Comparison of ENCODE assay signal across 19 mouse cellular contexts in genomic region chr14:120542445-120542844, GRCm38 (mm10).
DNase-seq lines count a peak whose midpoint lies in the region; ATAC-seq and TF ChIP-seq lines count a peak whose summit lies in the region.
"Had no signal": no experiment of that assay in that cellular context is flagged by ENCODE, and none has a peak within 500 bp of the region (broad histone marks: within the 10 kb centered on the region; RNA-seq: fewer than 3 reads in every experiment).

No protein-coding gene starts in this region.

- TF ChIP-seq CTCF in forebrain, postnatal 0 days (IDR thresholded peaks at IDR 0.05; ENCODE audit: low read depth) = no peak
- no peak for TF ChIP-seq CTCF in liver, postnatal 0 days (IDR thresholded peaks at IDR 0.05; ENCODE audit: low read depth)

- H3K4me2 ChIP-seq in forebrain, embryonic 14.5 days (ENCODE audit: low read length) = no peak overlapping the region
- no peak overlapping the region for H3K4me2 ChIP-seq in forebrain, postnatal 0 days (ENCODE audit: low read depth)
- no peak overlapping the region for H3K4me2 ChIP-seq in liver, embryonic 11.5 days
- no peak overlapping the region for H3K4me2 ChIP-seq in liver, postnatal 0 days (ENCODE audit: low read depth, low read length)
- H3K4me2 ChIP-seq: embryonic facial prominence, embryonic 12.5 days; heart, embryonic 13.5 days; hindbrain, embryonic 12.5 days had no signal

- intact Hi-C loops in heart, postnatal 14 days (cut with DNase I) = loop anchor here (5.0 kb wide), 1 partner anchor 35 kb away; no protein-coding TSS in a partner anchor

- no peaks in the 10 kb centered on the region for H3K27me3 ChIP-seq in forebrain, embryonic 14.5 days (replicated peaks; ENCODE audit: control insufficient read depth, insufficient read depth, low read length)
- no peaks in the 10 kb centered on the region for H3K27me3 ChIP-seq in forebrain, postnatal 0 days (ENCODE audit: insufficient read depth, low read length)
- no peaks in the 10 kb centered on the region for H3K27me3 ChIP-seq in liver, embryonic 11.5 days (replicated peaks; ENCODE audit: control insufficient read depth, insufficient read depth, low read length)
- no peaks in the 10 kb centered on the region for H3K27me3 ChIP-seq in liver, postnatal 0 days (ENCODE audit: insufficient read depth, low read length)
- H3K27me3 ChIP-seq: embryonic facial prominence, embryonic 12.5 days; heart, embryonic 13.5 days; hindbrain, embryonic 12.5 days had no signal

- H3K9ac ChIP-seq in forebrain, embryonic 14.5 days (ENCODE audit: low read length) = no peak overlapping the region
- H3K9ac ChIP-seq in forebrain, postnatal 0 days = no peak overlapping the region
- no peak overlapping the region for H3K9ac ChIP-seq in liver, embryonic 11.5 days (ENCODE audit: low read depth, low read length)
- H3K9ac ChIP-seq in liver, postnatal 0 days (replicated peaks) = no peak overlapping the region
- H3K9ac ChIP-seq: embryonic facial prominence, embryonic 12.5 days; heart, embryonic 13.5 days; hindbrain, embryonic 12.5 days had no signal

- no peak for TF ChIP-seq EP300 in liver, postnatal 0 days (IDR thresholded peaks at IDR 0.05; ENCODE audit: low read depth)

- DNase-seq in forebrain, embryonic 14.5 days (ENCODE audit: low spot score) = peak; percentile 4
- DNase-seq in forebrain, postnatal 0 days = no peak
- peak; percentile 41 for DNase-seq in heart, adult 8-10 months (ENCODE audit: low spot score)
- no peak for DNase-seq in heart, postnatal 14 days
- peak; percentile 4 for DNase-seq in liver, embryonic 11.5 days (ENCODE audit: low spot score)
- no peak for DNase-seq in liver, postnatal 0 days
- peak; percentile 21 for DNase-seq in skeletal muscle tissue, adult 2 months (ENCODE audit: low read depth, low spot score)
- no peak for DNase-seq in thymus, adult 18-20 months
- DNase-seq: adrenal gland, postnatal 10 days; cerebellum, adult 11 months; cerebellum, adult 8-10 months; cerebellum, postnatal 14 days; gastrocnemius, postnatal 36 days; kidney, adult 11 months had no signal

- H3K36me3 ChIP-seq in forebrain, embryonic 14.5 days (ENCODE audit: control insufficient read depth, insufficient read depth, low read length) = no peaks in the 10 kb centered on the region
- no peaks in the 10 kb centered on the region for H3K36me3 ChIP-seq in forebrain, postnatal 0 days (ENCODE audit: insufficient read depth)
- H3K36me3 ChIP-seq in liver, embryonic 11.5 days (ENCODE audit: control insufficient read depth, insufficient read depth, low read length) = no peaks in the 10 kb centered on the region
- no peaks in the 10 kb centered on the region for H3K36me3 ChIP-seq in liver, postnatal 0 days (replicated peaks; ENCODE audit: insufficient read depth, low read length)
- H3K36me3 ChIP-seq: embryonic facial prominence, embryonic 12.5 days; heart, embryonic 13.5 days; hindbrain, embryonic 12.5 days had no signal

- no peak for ATAC-seq in forebrain, embryonic 14.5 days
- ATAC-seq in forebrain, postnatal 0 days = no peak
- no peak for ATAC-seq in liver, embryonic 11.5 days (replicated peaks; ENCODE audit: low FRiP score)
- ATAC-seq in liver, postnatal 0 days = no peak
- ATAC-seq: forebrain, embryonic 16.5 days; hindbrain, embryonic 16.5 days had no signal

- WGBS in forebrain, embryonic 14.5 days = 58% methylated on average over 8 of the region's 8 CpGs
- 44% methylated on average over 8 of the region's 8 CpGs for WGBS in forebrain, postnatal 0 days
- 58% methylated on average over 8 of the region's 8 CpGs for WGBS in liver, embryonic 11.5 days
- WGBS in liver, postnatal 0 days (ENCODE audit: insufficient replicate concordance) = 45% methylated on average over 8 of the region's 8 CpGs

- H3K27ac ChIP-seq in forebrain, embryonic 14.5 days (ENCODE audit: low read depth, low read length) = no peak overlapping the region
- H3K27ac ChIP-seq in forebrain, postnatal 0 days (ENCODE audit: low read depth, low read length) = no peak overlapping the region
- H3K27ac ChIP-seq in liver, embryonic 11.5 days (ENCODE audit: low read depth, low read length) = no peak overlapping the region
- H3K27ac ChIP-seq in liver, postnatal 0 days (ENCODE audit: low read depth) = no peak overlapping the region
- H3K27ac ChIP-seq: embryonic facial prominence, embryonic 12.5 days; heart, embryonic 13.5 days; hindbrain, embryonic 12.5 days had no signal

- no peaks in the 10 kb centered on the region for H3K9me3 ChIP-seq in forebrain, embryonic 14.5 days (replicated peaks; ENCODE audit: control insufficient read depth, low read length)
- H3K9me3 ChIP-seq in forebrain, postnatal 0 days (ENCODE audit: low read length) = no peaks in the 10 kb centered on the region
- no peaks in the 10 kb centered on the region for H3K9me3 ChIP-seq in liver, embryonic 11.5 days (ENCODE audit: control insufficient read depth, low read length)
- H3K9me3 ChIP-seq in liver, postnatal 0 days (ENCODE audit: low read length) = no peaks in the 10 kb centered on the region
- H3K9me3 ChIP-seq: embryonic facial prominence, embryonic 12.5 days; heart, embryonic 13.5 days; hindbrain, embryonic 12.5 days had no signal

- H3K4me1 ChIP-seq in forebrain, embryonic 14.5 days (ENCODE audit: control insufficient read depth, insufficient read depth, low read length) = no peaks in the 10 kb centered on the region
- no peaks in the 10 kb centered on the region for H3K4me1 ChIP-seq in forebrain, postnatal 0 days (ENCODE audit: insufficient read depth)
- H3K4me1 ChIP-seq in liver, embryonic 11.5 days (replicated peaks; ENCODE audit: control insufficient read depth, insufficient read depth, low read length) = no peaks in the 10 kb centered on the region
- no peaks in the 10 kb centered on the region for H3K4me1 ChIP-seq in liver, postnatal 0 days (ENCODE audit: insufficient read depth)
- H3K4me1 ChIP-seq: embryonic facial prominence, embryonic 12.5 days; hindbrain, embryonic 12.5 days had no signal

- H3K4me3 ChIP-seq in forebrain, embryonic 14.5 days (ENCODE audit: low read depth, low read length) = no peak overlapping the region
- no peak overlapping the region for H3K4me3 ChIP-seq in forebrain, postnatal 0 days (ENCODE audit: low read depth, low read length)
- H3K4me3 ChIP-seq in liver, embryonic 11.5 days (ENCODE audit: low read depth, low read length) = no peak overlapping the region
- H3K4me3 ChIP-seq in liver, postnatal 0 days (ENCODE audit: low read depth, low read length) = no peak overlapping the region
- H3K4me3 ChIP-seq: embryonic facial prominence, embryonic 12.5 days; heart, embryonic 13.5 days; hindbrain, embryonic 12.5 days had no signal

Comparison
In these comparisons a context has a peak if more than half of its experiments do, and no peak if none do; other contexts are left out.
1. DNase-seq: peak in forebrain, embryonic 14.5 days (single experiment), heart, adult 8-10 months (single experiment), liver, embryonic 11.5 days (single experiment) and skeletal muscle tissue, adult 2 months (single experiment); none in forebrain, postnatal 0 days (single experiment), heart, postnatal 14 days (0 of 2), liver, postnatal 0 days (single experiment) and thymus, adult 18-20 months (0 of 2).